Mouse (Mus musculus) cerebellum, postnatal 4 days (tissue): ENCODE measurements around the gene Cebpb.

Source experiments
- DNase-seq, 2 experiments: peaks; one replicate each; pipeline ENCODE4 v3.0.0; 2022; ENCODE audit warnings: low spot score in 2 of 2, mixed read lengths in 1 of 2

Cebpb gene

GRCm38 (mm10) chr2:167722538-167722937 lies 33.8 kb downstream of the Cebpb start:
- DNase-seq: no peak

DNA sequence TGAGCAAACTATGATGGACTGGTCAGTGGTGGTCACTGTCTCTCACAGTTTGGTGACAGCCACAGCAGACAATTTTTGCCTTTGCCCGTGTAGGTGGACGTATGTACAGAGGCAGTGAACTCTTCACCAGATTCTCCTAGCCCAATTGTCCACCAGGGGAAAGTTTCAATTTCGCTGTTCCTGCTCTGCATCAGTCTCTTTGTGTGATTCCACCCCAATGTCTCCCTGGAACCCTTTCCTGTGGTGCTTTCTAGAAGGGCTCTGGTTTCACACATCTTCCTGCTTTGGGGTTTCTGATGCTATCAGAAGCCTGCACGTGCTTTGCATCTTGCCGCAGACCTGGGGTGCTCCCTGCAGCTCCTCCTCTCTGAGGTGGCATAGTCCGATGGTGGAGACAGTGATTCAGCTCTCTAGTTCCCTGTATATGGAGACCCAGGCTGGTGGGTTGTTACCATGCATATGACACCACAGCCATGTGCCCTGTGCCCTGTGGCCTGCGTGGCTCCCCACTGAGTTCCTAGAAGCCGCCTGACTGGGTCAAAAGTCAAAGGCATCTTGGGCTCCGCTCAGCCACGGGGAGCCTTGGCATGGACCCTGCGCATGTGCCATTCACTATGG lies 35.0 kb downstream of the Cebpb start:
- no peak for DNase-seq

- DNase-seq: no peak
These were observed 37.2 kb downstream of the Cebpb start for GRCm38 (mm10) chr2:167725879-167726278.

- DNase-seq: peak; percentile 52 to 54
These were observed 38.4 kb downstream of the Cebpb start for GRCm38 (mm10) chr2:167727161-167727560.

DNA sequence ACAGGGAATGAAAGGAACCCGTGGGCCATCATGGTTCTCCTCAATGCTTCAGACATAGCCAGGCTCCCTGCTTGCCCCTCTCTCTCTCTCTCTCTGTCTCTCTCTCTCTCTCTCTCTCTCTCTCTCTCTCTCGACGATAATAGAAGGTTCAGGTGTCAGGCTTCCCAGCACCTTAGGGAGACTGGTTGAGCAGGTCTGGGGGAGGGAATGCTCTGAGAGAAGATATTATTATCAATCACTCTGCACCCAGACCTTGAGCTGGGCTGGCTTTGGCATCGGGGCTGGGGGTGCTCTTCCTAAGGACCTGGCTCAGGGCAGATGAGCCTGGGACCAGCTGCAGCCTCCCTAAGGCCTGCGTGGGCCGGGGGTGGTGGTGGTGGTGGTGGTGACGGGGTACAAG lies 41.3 kb downstream of the Cebpb start:
- DNase-seq: no peak

DNA sequence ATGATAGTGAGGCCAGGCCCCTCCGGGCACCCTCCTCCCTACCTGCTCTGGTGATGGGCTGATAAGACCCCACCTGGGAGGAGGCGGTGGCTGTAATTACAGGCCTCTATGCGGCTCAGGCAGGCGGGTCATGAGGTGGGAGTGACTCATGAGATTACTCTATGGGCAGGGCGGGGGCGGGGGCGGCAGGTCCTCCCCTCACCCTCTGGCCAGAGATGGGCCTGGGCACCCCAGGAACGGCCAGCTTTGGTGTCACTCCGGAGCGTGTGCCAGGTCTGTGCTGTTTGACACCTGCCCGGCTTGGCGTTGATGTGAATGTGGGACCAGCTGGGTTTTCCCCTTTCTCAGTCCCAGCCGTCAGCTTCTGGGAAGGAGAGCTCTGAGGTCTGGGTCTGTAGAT lies 42.4 kb downstream of the Cebpb start:
- no peak for DNase-seq

- DNase-seq: no peak
These were observed 46.1 kb downstream of the Cebpb start for GRCm38 (mm10) chr2:167734861-167735260.

DNA sequence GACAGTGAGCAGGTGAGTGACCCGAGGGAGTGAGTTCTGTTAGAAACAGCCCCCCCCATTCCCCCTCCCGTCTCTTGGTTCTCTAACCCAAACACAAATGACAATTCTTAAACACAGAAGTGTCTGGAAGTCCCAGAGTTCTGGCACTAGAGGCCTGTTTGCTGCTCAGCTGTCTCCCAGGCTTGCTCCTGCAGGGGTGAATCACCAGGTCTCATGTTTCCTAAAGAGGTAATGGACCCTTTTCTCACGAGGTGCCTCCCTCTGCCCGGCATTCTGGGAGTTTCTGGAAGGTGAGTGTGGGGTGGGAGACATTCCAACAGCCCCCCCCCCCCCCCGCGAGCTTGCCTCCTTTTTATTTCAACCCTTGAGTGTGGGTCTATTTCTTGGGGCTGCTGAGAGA lies 50.3 kb downstream of the Cebpb start:
- no peak for DNase-seq
